Mouse (Mus musculus) layer of hippocampus, postnatal 14 days (tissue): ENCODE measurements around the gene Ctnna3. TPM values are rescaled to one million over a fixed set of nuclear protein-coding genes. Genes with fewer than 3 reads are reported as not detected.
"Not testable (repeated sequence)": the region's sequence is repeated elsewhere in the genome, so short reads cannot be mapped to it uniquely, and the experiment has no call there.

ENCODE experiments used
- DNase-seq, 2 experiments: peaks; one replicate each; pipeline ENCODE4 v3.0.0; 2021 to 2022; ENCODE audit warnings: low spot score in 2 of 2, mixed read lengths in 1 of 2
- total RNA-seq, 2 experiments: library from RNA; stranded (reverse); gene quantifications; 2 replicates each; pipeline ENCODE4 v1.2.3; 2021

The Ctnna3 gene
- total RNA-seq, 2 experiments from 2014 or later, result 1.1 to 1.4 TPM

DNA sequence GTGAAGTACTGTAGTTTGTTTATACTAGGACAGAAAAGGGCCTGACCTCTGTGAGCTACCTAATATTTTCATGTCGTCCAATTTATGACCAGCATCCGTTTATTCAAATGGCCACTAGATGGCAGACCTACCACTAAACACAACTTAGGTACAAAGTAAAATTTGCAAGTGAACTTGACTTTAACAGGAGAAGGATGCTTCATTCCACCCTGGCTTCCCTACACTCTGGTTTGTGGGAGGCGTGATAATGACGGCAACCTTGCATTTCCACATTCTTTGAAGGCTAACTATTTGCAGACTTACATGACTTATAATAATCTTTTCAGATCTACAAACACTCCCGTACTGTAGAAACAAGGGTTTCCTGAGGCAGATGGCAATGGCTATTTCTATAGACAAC lies 1320.9 kb downstream of the Ctnna3 start:
- DNase-seq, result peak; percentile 16 to 47

DNA sequence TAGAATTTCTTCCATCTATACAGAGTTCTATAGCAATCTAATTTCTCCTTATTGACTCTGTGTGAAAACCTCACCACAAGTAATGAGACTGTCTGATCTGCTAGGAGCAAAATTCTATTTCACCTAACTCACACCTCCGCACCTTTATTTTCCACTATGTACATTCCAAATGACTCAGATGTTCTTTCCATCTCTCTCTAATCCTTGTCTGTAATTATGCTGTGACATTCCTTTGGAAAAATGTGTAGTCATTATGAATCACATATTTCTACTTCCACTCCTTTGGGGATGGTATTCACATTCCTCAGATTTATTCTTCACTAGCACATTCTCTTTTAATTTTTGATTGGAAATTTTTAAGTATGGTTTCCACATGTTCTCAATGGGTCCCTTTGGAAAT lies 1406.4 kb downstream of the Ctnna3 start:
- no peak for DNase-seq

DNA sequence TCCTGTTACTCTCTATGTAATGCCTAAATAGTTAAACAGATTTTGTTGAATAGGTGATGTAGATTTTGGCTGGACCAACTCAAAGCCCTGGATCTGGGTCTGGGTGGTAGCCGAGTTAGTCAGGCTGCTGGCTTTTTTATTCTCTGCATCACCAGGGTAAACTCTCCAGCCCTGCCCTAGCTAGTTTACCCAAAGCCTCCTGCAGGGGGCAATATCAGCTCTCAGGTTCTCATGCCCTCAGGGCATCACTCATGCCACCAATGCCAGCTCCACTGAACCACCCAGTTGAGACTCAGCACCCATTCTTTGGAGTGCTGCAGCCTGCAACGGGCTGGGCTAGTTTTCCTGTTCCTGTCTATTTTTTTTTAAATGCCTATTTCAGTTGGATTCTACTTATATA lies 1431.5 kb downstream of the Ctnna3 start:
- peak; percentile 2 to 3 for DNase-seq

- DNase-seq, result no peak
These were observed 1441.0 kb downstream of the Ctnna3 start for GRCm38 (mm10) chr10:64870888-64871287.

DNA sequence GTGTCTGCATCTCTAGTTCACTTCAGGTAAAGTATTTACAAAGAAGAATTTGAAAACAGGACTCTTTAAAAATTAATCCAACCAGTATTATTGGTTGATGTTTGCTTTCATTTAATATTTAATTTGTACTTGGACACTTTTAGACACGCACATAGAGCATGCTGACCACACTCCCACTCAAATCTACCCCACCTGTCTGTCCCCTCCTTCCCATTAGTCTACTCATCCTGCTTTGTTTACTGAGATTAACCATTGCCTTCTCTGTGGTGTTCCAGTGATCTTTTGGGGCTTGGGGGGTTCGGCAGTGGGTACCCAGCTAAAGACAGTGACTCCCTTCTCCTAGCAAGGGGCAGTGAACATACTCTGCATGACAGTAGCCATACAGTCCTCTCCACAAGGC lies 1446.6 kb downstream of the Ctnna3 start:
- no peak for DNase-seq

GRCm38 (mm10) chr10:64879860-64880259 lies 1450.0 kb downstream of the Ctnna3 start:
- no peak for DNase-seq

- no peak for DNase-seq
These were observed 1457.0 kb downstream of the Ctnna3 start for GRCm38 (mm10) chr10:64886946-64887345.

DNA sequence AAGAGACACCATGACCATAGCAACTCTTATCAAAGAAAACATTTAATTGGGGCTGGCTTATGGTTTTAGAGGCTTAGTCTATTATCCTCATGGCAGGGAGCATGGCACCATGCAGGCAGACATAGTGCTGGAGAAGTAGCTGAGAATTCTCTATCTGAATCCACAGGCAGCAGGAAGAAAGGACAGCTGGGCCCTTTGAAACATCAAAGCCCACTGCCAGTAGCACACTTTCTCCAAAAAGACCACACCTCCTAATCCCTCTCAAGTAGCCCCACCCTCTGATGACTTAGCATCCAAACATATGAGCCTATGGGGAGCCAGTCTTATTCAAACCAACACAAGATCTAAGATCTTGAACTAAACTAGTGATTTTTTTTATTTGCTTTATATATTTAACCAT lies 1462.6 kb downstream of the Ctnna3 start:
- DNase-seq, result no peak

DNA sequence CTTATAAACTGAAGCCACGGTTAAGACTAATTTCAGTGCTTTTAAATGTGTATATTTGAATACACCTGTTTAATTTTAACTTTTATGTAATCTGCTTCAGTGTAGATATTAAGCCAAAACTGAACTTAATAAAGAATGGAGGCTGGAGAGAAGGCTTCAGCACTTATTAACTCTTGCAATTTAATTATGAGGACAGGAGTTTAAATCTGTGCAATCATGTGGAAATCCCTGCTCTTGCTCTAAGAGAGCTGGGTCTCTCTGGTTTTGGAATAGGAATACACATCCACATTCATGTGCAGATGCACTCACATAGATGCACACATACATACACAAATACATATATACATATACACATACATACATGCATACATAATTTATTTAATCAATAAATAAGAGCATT lies 1468.8 kb downstream of the Ctnna3 start:
- no peak for DNase-seq

DNA sequence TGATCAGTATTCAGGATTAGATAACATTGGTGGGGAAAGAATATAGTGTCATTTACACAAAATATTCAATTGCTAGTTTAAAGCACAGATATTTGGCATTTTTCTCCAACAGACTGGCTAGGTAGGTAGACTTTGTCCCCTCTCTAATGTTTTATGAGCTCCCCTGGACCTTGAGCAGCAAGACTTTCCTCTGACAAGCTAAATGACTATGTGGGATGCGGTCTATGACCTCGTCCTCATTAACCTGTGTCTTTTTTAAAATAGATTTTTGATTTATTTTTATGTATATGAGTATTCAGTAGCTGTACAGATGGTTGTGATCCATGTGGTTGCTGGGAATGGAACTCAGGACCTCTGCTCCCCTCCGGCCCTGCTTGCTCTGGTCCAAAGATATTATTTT lies 1471.8 kb downstream of the Ctnna3 start:
- no peak for DNase-seq

DNA sequence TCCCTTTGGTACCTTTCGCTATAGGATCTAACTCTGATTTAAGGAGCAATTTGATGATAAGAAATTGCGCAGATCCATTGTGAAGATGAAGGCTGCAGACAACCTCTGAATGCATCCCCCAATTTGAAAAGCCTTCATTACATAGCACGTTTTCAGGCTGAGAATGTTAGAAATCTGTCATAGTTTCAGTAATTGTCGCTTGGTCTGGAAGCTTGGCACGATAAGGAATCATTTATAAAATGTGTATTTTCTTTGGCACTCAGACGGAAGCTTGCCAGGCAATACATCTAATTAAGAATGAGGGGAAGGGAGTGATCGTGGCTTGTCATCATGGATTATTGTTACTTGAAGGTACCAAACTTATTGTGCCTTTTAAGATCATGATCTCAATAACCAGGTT lies 1511.1 kb downstream of the Ctnna3 start:
- DNase-seq, result no peak

DNA sequence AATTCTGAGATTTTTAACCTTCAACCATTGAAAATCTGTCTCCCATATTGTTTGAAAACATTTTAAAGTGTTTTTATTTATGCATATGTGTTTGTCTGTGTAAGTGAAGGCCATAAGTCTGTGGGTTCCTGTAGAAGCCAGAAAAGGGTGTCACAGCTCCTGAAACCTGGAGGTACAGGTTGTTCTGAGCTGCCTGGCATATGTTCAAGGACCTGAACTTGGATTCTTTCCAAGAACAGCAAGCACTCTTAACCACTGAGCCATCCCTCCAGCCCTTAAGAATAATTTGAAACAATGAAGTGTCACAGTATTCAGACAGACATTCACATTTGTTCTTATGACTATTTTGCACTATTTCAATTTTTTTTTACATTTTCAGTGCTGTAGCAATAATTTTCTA lies 1528.5 kb downstream of the Ctnna3 start:
- no peak for DNase-seq

DNA sequence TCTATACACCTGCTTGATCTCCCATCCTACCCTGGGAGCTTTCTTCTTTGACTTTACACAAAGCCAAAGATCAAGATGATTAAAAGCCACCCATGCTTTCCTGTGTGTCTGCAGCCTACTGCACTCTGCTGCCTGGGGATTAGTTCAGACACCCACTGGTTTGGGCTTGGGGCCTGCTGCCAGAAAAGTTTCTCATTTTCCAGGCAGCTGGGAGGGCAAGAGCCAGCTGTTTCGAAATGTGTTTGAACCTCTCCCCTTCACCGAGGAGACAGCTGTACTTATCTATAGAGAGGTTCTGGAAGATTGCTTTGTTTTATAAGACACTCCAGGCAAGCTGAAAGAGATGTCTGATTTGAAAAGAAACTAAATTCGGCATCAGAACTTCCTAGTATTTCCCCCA lies 1563.0 kb downstream of the Ctnna3 start:
- DNase-seq, result no peak

- DNase-seq, result no peak
These were observed 1583.6 kb downstream of the Ctnna3 start for GRCm38 (mm10) chr10:65013525-65013924.

GRCm38 (mm10) chr10:65022667-65023066 lies 1592.8 kb downstream of the Ctnna3 start:
- peak in 1 of 2 experiments; percentile 3 for DNase-seq

DNA sequence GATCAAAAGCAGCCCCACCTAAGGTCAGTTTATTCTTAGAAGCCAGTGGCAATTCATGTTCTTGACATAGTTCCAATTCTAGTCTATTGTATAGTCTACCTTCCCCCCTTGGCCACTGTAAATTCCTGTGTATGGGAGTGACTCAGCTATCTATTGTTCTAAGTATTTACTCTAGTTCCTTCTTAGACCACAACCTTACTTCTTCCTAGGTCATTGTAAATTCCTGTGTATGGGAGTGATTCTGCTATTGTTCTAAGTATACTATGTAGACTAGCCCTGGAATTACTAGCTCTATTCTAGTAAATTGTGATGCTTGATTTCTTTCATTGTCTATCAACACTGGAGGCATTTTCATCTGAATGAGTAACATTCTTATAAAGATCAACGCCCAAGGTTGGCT lies 1603.6 kb downstream of the Ctnna3 start:
- not testable (repeated sequence) for DNase-seq

Other genes with a start within 250 kb of the Ctnna3 start
- 1 to 10 TPM; 3.0 to 3.2 TPM for gene Mypn, start 226.1 kb upstream of the Ctnna3 start, total RNA-seq
- 10 to 100 TPM; 30.3 to 38.1 TPM for gene Herc4, start 186.3 kb upstream of the Ctnna3 start, total RNA-seq
- 10 to 100 TPM; 11.3 to 12.4 TPM for gene Sirt1, start 48.4 kb upstream of the Ctnna3 start, total RNA-seq
- gene Dnajc12, start 47.7 kb upstream of the Ctnna3 start, total RNA-seq, result 10 to 100 TPM; 14.2 to 15.0 TPM
- not detected for gene Gm7075, start 8.3 kb upstream of the Ctnna3 start, total RNA-seq